Mouse (Mus musculus) heart, embryonic 11.5 days (tissue): ENCODE measurements around the gene Pcgf2. TPM values are rescaled to one million over a fixed set of nuclear protein-coding genes. Genes with fewer than 3 reads are reported as not detected.
A peak's percentile ranks its signal among the peaks of the same experiment; 100 is the strongest.
"Not testable (repeated sequence)": the region's sequence is repeated elsewhere in the genome, so short reads cannot be mapped to it uniquely, and the experiment has no call there.

Experiments
- ATAC-seq: fragments of 200-750 bp; cut with Nextera tagmentation; replicated peaks from 2 replicates; pipeline ENCODE4 v1.8.0; 2017; ENCODE audit warnings: moderate library complexity; ENCODE audit not compliant: insufficient number of reproducible peaks, low FRiP score, low TSS enrichment
- H3K27ac ChIP-seq: fragments of 300-500 bp; sonication (generic); 2 replicates; pipeline ENCODE4 v1.5.1; 2014; ENCODE audit warnings: mild to moderate bottlenecking, low read depth, low read length
- H3K27me3 ChIP-seq: fragments of 300-500 bp; sonication (generic); 2 replicates; pipeline ENCODE4 v1.6.1; 2014; ENCODE audit warnings: mild to moderate bottlenecking, low read length, mixed read lengths; ENCODE audit not compliant: control insufficient read depth, insufficient read depth
- H3K36me3 ChIP-seq: fragments of 300-500 bp; sonication (generic); 2 replicates; pipeline ENCODE4 v1.6.1; 2014; ENCODE audit warnings: mild to moderate bottlenecking, low read length, moderate library complexity, mixed read lengths; ENCODE audit not compliant: control insufficient read depth, insufficient read depth
- H3K4me1 ChIP-seq: fragments of 300-500 bp; sonication (generic); 2 replicates; pipeline ENCODE4 v1.6.1; 2014; ENCODE audit warnings: low read length; ENCODE audit not compliant: control insufficient read depth, insufficient read depth
- H3K4me2 ChIP-seq: fragments of 300-500 bp; sonication (generic); 2 replicates; pipeline ENCODE4 v1.6.1; 2014; ENCODE audit warnings: mild to moderate bottlenecking, moderate library complexity
- H3K4me3 ChIP-seq: fragments of 300-500 bp; sonication (generic); 2 replicates; pipeline ENCODE4 v1.5.1; 2014; ENCODE audit warnings: low read depth, low read length
- H3K9ac ChIP-seq: fragments of 300-500 bp; sonication (generic); 2 replicates; pipeline ENCODE4 v1.6.1; 2014; ENCODE audit warnings: mild to moderate bottlenecking, low read depth, low read length, moderate library complexity
- H3K9me3 ChIP-seq: fragments of 300-500 bp; sonication (generic); replicated peaks from 2 replicates; pipeline ENCODE4 v1.6.1; 2016; ENCODE audit warnings: low read length; ENCODE audit not compliant: control insufficient read depth
- WGBS: fragments of 180-500 bp; shearing (Covaris S2); extraction: QIAGEN DNeasy Blood & Tissue Kit; methylation state at CpG from one replicate; pipeline ENCODE4 v1.1.7; 2014; ENCODE audit not compliant: insufficient replicate concordance; 5-methylcytosine and 5-hydroxymethylcytosine counted together
- polyA plus RNA-seq: library from polyadenylated mRNA; unstranded; fragments of >200 nt; fragmentation: Nextera tagmentation; extraction: Ambion mirVana; gene quantifications from 2 replicates; pipeline ENCODE4 v1.2.1, GENCODE M21; 2014

Pcgf2 gene
- polyA plus RNA-seq, 1 experiment from 2014 or later, result 16.4 TPM

DNA sequence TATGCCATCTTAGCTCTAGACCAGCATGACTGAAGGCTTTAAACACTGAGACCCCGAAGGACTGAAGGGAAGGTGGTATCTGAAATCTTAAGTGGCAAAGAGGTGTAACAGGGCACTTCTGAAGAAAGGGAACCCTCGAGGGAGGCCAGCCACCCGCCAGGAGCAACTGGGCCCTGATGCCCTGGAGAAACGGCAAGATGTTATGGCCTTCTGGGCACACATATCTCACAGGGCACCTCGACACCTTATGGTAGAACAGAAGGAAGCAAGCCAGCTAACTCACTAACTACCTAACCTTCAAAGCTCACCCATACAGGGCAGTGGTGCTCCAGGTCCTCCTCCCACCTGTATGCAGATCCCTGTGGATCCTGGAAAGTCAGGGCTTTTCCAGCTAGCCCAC, 41.9 kb upstream of the Pcgf2 start:
- no peak overlapping the region for H3K27ac ChIP-seq
- peaks cover 18% of the 10 kb centered on the region for H3K4me1 ChIP-seq
- H3K9me3 ChIP-seq, result no peaks in the 10 kb centered on the region
- no peaks in the 10 kb centered on the region for H3K27me3 ChIP-seq
- ATAC-seq, result no peak
- no peak overlapping the region; the same call in 1 of the 2 replicates for H3K4me2 ChIP-seq
- WGBS, result 87% methylated on average over 5 of the region's 5 CpGs
- no peak overlapping the region for H3K9ac ChIP-seq
- H3K4me3 ChIP-seq, result no peak overlapping the region
- peaks cover 5% of the 10 kb centered on the region for H3K36me3 ChIP-seq

DNA sequence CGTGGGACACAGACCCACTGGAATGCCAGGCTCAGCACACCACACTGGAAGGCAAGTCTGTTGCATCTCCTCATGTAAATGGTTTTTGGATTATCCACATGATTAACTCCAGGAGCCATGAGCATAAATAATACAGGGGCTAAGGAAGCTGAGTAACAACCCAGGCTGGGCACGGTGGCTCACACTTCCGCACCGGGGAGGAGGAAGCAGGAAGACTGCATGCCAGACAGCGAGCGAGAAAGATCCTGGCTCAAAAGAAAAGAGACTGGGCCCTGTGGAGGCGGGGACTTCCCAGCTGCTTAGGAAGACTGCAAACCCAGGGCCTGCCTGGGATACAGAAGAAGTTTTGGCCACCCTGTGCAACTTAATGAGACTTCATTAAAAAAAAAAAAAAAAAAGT, 39.9 kb upstream of the Pcgf2 start:
- H3K27me3 ChIP-seq, result no peaks in the 10 kb centered on the region
- peaks cover 18% of the 10 kb centered on the region for H3K4me1 ChIP-seq
- no peak overlapping the region for H3K9ac ChIP-seq
- H3K36me3 ChIP-seq, result no peaks in the 10 kb centered on the region
- H3K27ac ChIP-seq, result no peak overlapping the region
- H3K4me3 ChIP-seq, result no peak overlapping the region
- H3K4me2 ChIP-seq, result 0 out of 2 replicates have a peak overlapping the region, but pooled peaks have one; percentile 27
- 44% methylated on average over 7 of the region's 7 CpGs for WGBS
- H3K9me3 ChIP-seq, result no peaks in the 10 kb centered on the region
- ATAC-seq, result no peak

DNA sequence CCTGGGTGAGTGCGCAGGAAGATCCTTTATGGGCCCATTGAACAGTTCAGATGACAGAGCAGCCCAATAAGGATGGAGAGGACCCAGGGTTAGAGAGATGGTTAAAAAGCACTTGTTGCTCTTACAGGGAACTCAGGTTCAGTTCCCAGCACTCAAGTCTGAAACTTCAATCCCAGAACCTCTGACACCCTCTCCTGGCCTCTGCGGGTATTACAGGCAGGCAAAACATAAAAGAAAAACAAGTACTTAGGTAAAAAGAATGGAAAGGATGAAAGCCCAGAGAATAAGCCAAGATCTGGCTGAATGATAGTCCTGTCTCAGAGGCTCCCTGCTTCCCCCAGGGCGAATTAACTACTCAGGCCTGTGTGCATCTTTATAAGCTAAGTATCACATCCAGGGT, 38.9 kb upstream of the Pcgf2 start:
- Histone ChIP-seq H3K9ac (no peak overlapping the region), H3K4me1 (peaks cover 19% of the 10 kb centered on the region), H3K4me3 (no peak overlapping the region), H3K27ac (no peak overlapping the region), H3K36me3 (no peaks in the 10 kb centered on the region), H3K9me3 (no peaks in the 10 kb centered on the region), H3K27me3 (no peaks in the 10 kb centered on the region), H3K4me2 (no peak overlapping the region)
- no peak for ATAC-seq
- WGBS, result 80% methylated on average over 3 of the region's 3 CpGs

DNA sequence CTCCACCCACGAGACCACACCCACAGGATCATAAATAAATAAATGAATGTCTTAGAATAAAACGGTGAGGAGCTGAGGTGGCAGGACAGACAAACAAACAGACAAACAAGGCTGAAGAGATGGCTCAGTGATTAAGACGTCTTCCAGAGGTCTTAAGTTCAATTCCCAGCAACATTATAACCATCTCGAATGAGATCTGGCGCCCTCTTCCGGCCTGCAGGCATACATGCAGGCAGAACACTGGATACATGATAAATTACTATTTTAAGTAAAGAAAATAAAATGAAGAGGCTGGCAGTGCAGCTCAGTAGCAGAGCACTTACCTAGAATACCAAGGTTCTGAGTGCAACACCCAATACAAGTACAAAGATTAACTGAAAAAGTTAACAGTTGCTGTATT, 38.4 kb upstream of the Pcgf2 start:
- Histone ChIP-seq H3K9me3 (no peaks in the 10 kb centered on the region), H3K9ac (no peak overlapping the region), H3K27ac (no peak overlapping the region), H3K27me3 (no peaks in the 10 kb centered on the region), H3K4me1 (peaks cover 24% of the 10 kb centered on the region), H3K4me2 (no peak overlapping the region), H3K4me3 (no peak overlapping the region), H3K36me3 (no peaks in the 10 kb centered on the region)
- 58% methylated on average over 6 of the region's 6 CpGs for WGBS
- ATAC-seq, result no peak

DNA sequence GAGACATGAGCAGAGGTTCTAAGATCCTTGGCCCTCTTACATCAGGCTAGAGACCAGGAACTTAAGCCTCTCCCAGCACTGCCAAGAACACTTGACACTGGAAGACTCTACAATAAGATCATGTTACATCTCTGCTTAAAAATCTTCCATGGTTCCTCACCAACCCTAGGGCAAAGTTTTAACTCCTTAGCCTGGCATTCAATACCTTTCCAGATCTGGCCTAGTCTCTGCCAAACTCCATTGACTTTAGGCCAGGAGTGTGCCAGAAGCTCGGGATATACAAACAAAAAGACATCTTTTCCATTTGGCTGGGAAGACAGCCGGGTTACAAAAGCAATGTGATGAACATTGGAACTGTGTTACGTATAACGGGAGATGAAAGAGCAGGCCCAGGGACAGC, 37.3 kb upstream of the Pcgf2 start:
- ATAC-seq, result no peak
- H3K4me2 ChIP-seq, result no peak overlapping the region
- peaks cover 15% of the 10 kb centered on the region for H3K4me1 ChIP-seq
- H3K9me3 ChIP-seq, result no peaks in the 10 kb centered on the region
- H3K36me3 ChIP-seq, result no peaks in the 10 kb centered on the region
- H3K27ac ChIP-seq, result no peak overlapping the region
- H3K4me3 ChIP-seq, result no peak overlapping the region
- no peaks in the 10 kb centered on the region for H3K27me3 ChIP-seq
- no peak overlapping the region for H3K9ac ChIP-seq
- WGBS, result 73% methylated on average over 4 of the region's 4 CpGs

DNA sequence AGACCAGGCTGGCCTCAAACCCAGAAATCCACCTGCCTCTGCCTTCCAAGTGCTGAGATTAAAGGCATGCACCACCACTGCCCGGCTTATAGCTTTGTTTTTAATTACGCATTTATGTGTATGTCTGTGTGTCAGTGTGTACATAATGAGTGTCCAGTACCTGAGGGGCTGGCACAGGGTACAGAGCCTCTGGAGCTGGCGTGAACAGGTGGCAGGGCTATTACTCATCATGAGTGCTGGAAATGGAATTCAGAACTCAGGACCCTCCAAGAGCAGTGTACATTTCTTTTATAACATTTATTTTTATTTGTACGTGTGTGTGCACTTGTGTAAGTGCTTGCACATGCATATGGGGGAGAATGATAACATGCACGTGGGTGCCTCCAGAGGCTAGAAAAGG, 36.3 kb upstream of the Pcgf2 start:
- no peak overlapping the region for H3K27ac ChIP-seq
- H3K4me2 ChIP-seq, result no peak overlapping the region
- no peaks in the 10 kb centered on the region for H3K36me3 ChIP-seq
- H3K9me3 ChIP-seq, result no peaks in the 10 kb centered on the region
- no peak for ATAC-seq
- 88% methylated on average over 5 of the region's 5 CpGs for WGBS
- H3K4me3 ChIP-seq, result no peak overlapping the region
- H3K4me1 ChIP-seq, result peaks cover 14% of the 10 kb centered on the region
- H3K9ac ChIP-seq, result no peak overlapping the region
- H3K27me3 ChIP-seq, result no peaks in the 10 kb centered on the region

DNA sequence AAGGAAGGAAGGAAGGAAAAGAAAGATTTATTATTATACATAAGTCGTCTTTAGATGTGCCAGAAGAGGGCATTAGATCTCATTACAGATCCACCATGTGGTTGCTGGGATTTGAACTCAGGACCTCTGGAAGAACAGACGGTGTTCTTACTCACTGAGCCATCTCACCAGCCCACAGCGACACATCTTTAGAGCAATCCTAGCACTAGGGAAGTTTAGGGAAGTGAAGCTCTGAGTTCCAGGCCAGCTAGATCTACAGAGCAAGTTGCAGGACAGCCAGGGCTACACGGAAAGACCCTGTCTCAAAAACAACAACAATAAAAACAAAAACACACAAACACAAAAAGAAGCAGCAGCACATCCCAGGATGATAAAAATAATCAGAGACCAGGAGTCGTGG, 34.5 kb upstream of the Pcgf2 start:
- H3K9ac ChIP-seq, H3K4me3 ChIP-seq, H3K9me3 ChIP-seq, ATAC-seq, H3K4me1 ChIP-seq, H3K27ac ChIP-seq, H3K36me3 ChIP-seq, H3K4me2 ChIP-seq, H3K27me3 ChIP-seq: not testable (repeated sequence)
- WGBS, result 86% methylated on average over 5 of the region's 5 CpGs

DNA sequence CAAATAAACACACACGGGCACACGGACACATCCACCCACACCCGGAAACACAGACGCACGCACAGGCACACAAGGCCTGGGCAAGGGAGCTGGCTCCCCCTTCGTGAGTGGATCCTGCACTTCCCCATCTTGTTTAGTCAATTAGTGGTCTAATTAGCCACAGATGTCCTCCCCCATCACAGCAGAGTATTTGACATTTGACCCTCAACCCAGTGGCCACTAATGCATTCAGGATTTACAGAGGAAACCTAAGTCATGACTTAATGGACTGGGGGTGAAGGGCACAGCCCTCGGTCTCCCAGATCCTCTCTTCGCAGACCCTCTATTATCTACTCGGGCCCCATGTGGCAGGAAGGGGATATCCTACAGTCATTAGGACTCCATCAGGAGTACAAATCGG, 33.4 kb upstream of the Pcgf2 start:
- no peak overlapping the region for H3K27ac ChIP-seq
- ATAC-seq, result no peak
- no peak overlapping the region for H3K9ac ChIP-seq
- H3K4me3 ChIP-seq, result no peak overlapping the region
- no peak overlapping the region for H3K4me2 ChIP-seq
- no peaks in the 10 kb centered on the region for H3K27me3 ChIP-seq
- no peaks in the 10 kb centered on the region for H3K9me3 ChIP-seq
- WGBS, result 43% methylated on average over 10 of the region's 10 CpGs
- peaks cover 8% of the 10 kb centered on the region for H3K4me1 ChIP-seq
- 0 out of 2 replicates have a peak, but pooled peaks cover 3% of the 10 kb centered on the region for H3K36me3 ChIP-seq

DNA sequence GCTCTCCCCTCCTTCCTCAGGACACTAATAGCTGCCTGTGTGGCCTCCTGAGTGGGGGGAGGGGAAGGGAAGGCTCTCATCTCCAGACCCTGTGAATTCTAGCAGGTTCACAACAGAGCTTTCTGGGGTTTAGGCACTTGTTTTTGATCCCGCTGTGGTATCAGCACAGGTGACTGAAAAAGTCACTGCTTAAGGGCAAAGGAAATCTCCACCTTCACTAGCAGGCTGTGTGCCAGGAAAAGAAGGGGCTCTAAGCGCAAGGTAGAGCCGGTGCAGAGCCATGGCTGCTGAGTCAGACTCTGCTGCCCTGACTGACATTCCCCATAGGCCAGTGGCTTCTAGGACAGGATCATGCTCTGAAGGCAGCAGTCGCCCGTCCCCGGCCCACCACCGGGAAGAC, 28.4 kb upstream of the Pcgf2 start:
- Histone ChIP-seq H3K36me3 (peaks cover 19% of the 10 kb centered on the region), H3K9ac (no peak overlapping the region), H3K4me1 (peaks cover 2% of the 10 kb centered on the region), H3K4me2 (no peak overlapping the region), H3K27ac (no peak overlapping the region), H3K4me3 (no peak overlapping the region), H3K9me3 (no peaks in the 10 kb centered on the region), H3K27me3 (no peaks in the 10 kb centered on the region)
- WGBS, result 63% methylated on average over 7 of the region's 7 CpGs
- no peak for ATAC-seq
